Comparison of ENCODE assay signal across 16 mouse cellular contexts in the genomic region with DNA sequence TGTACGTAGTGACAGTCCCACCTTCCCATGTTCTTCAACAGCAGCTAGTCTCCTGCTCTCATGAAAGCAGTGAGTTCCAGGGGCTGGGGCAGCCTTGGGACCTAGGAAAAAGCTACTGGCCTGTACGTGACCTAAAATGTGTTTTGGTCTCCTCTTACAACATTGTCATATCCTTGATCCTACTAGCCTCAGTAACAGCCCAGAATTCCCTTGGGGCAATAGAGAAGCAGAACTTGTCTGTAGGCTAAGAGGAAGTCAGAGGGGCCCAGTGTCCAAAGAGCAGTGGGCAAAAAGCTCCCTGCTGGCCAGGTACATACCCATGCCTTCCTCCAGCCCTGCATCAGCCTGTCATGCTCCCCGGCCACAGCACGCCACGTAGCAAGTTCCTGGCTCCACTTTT.
"Had no signal": no experiment of that assay in that cellular context is flagged by ENCODE, and none has a peak within 500 bp of the region (broad histone marks: within the 10 kb centered on the region; RNA-seq: fewer than 3 reads in every experiment).

No protein-coding gene starts in this region.

- H3K9ac ChIP-seq: liver, embryonic 12.5 days; liver, embryonic 14.5 days; lung, embryonic 14.5 days; midbrain, embryonic 13.5 days; midbrain, embryonic 15.5 days; neural tube, embryonic 13.5 days; neural tube, embryonic 15.5 days had no signal

- H3K4me3 ChIP-seq: liver, embryonic 12.5 days; megakaryocyte, embryonic 14.5 days; midbrain, embryonic 13.5 days; midbrain, embryonic 15.5 days; myocyte; neural tube, embryonic 13.5 days; neural tube, embryonic 15.5 days had no signal

- H3K27me3 ChIP-seq: liver, embryonic 12.5 days; megakaryocyte, embryonic 14.5 days; midbrain, embryonic 13.5 days; midbrain, embryonic 15.5 days; neural tube, embryonic 13.5 days; neural tube, embryonic 15.5 days had no signal

- H3K4me1 ChIP-seq: midbrain, embryonic 13.5 days; midbrain, embryonic 15.5 days; neural tube, embryonic 13.5 days; neural tube, embryonic 15.5 days had no signal

- H3K4me2 ChIP-seq: liver, embryonic 12.5 days; lung, embryonic 14.5 days; midbrain, embryonic 11.5 days; midbrain, embryonic 13.5 days; midbrain, embryonic 15.5 days; neural tube, embryonic 13.5 days; neural tube, embryonic 15.5 days had no signal

- H3K27ac ChIP-seq: liver, embryonic 12.5 days; liver, embryonic 14.5 days; midbrain, embryonic 13.5 days; midbrain, embryonic 15.5 days; neural tube, embryonic 13.5 days; neural tube, embryonic 15.5 days had no signal

- DNase-seq: lung, adult 18-20 months; lung, embryonic 14.5 days; lung, postnatal 10 days; right cerebral cortex, postnatal 14 days; thymus, adult 18-20 months; thymus, postnatal 14 days; thymus, postnatal 36 days had no signal

- ATAC-seq: liver, embryonic 12.5 days; midbrain, embryonic 13.5 days; midbrain, embryonic 15.5 days had no signal

- H3K9me3 ChIP-seq: liver, embryonic 12.5 days; megakaryocyte, embryonic 14.5 days; midbrain, embryonic 13.5 days; midbrain, embryonic 15.5 days; neural tube, embryonic 13.5 days; neural tube, embryonic 15.5 days had no signal
